Mouse (Mus musculus): ENCODE measurements around the gene Acvr1. TPM values are rescaled to one million over a fixed set of nuclear protein-coding genes. Genes with fewer than 3 reads are reported as not detected.

Acvr1 gene
- polyA plus RNA-seq, 1 experiment from 2014 or later = 4.5 TPM

GRCm38 (mm10) chr2:58586311-58586710 lies 19.4 kb upstream of the Acvr1 start:
- no peak for DNase-seq (ENCODE audit: low spot score)
- Histone ChIP-seq H3K4me3 (no peak overlapping the region), H3K4me1 (peaks cover 14% of the 10 kb centered on the region), H3K36me3 (no peaks in the 10 kb centered on the region), H3K27me3 (ENCODE audit: low read depth, poor library complexity, severe bottlenecking) (no peaks in the 10 kb centered on the region), H3K9me3 (replicated peaks) (no peaks in the 10 kb centered on the region), H3K27ac (no peak overlapping the region)
- 77% methylated on average over 10 of the region's 10 CpGs for WGBS

- no peaks in the 10 kb centered on the region for H3K9me3 ChIP-seq (replicated peaks)
- WGBS = 89% methylated on average over 2 of the region's 2 CpGs
- no peak overlapping the region for H3K27ac ChIP-seq
- no peak for DNase-seq (ENCODE audit: low spot score)
- H3K4me1 ChIP-seq = no peaks in the 10 kb centered on the region
- H3K4me3 ChIP-seq = no peak overlapping the region
- no peaks in the 10 kb centered on the region for H3K27me3 ChIP-seq (ENCODE audit: low read depth, poor library complexity, severe bottlenecking)
- no peaks in the 10 kb centered on the region for H3K36me3 ChIP-seq
These were observed 7.2 kb upstream of the Acvr1 start for GRCm38 (mm10) chr2:58574167-58574566.

- H3K4me1 ChIP-seq = peaks cover 34% of the 10 kb centered on the region
- peak overlapping the region; percentile 50; the same call in 1 of the 2 replicates for H3K27ac ChIP-seq
- no peak overlapping the region for H3K4me3 ChIP-seq
- H3K36me3 ChIP-seq = no peaks in the 10 kb centered on the region
- no peaks in the 10 kb centered on the region for H3K27me3 ChIP-seq (ENCODE audit: low read depth, poor library complexity, severe bottlenecking)
- DNase-seq (ENCODE audit: low spot score) = no peak
- 75% methylated on average over 4 of the region's 4 CpGs for WGBS
- no peaks in the 10 kb centered on the region for H3K9me3 ChIP-seq (replicated peaks)
These were observed 2.1 kb upstream of the Acvr1 start for GRCm38 (mm10) chr2:58568841-58569645.

- H3K9me3 ChIP-seq (replicated peaks) = no peaks in the 10 kb centered on the region
- H3K36me3 ChIP-seq = no peaks in the 10 kb centered on the region
- peak overlapping the region; percentile 97 for H3K27ac ChIP-seq
- peak overlapping the region; percentile 89 for H3K4me3 ChIP-seq
- no peaks in the 10 kb centered on the region for H3K27me3 ChIP-seq (ENCODE audit: low read depth, poor library complexity, severe bottlenecking)
- DNase-seq (ENCODE audit: low spot score) = peak; percentile 29
- peaks cover 39% of the 10 kb centered on the region for H3K4me1 ChIP-seq
- 13% methylated on average over 12 of the region's 12 CpGs for WGBS
These were observed 1.1 kb upstream of the Acvr1 start for GRCm38 (mm10) chr2:58567866-58568719.

- H3K36me3 ChIP-seq = no peaks in the 10 kb centered on the region
- 4% methylated on average over 77 of the region's 78 CpGs for WGBS
- peak; percentile 79 for DNase-seq (ENCODE audit: low spot score)
- no peaks in the 10 kb centered on the region for H3K27me3 ChIP-seq (ENCODE audit: low read depth, poor library complexity, severe bottlenecking)
- H3K4me1 ChIP-seq = peaks cover 44% of the 10 kb centered on the region
- H3K27ac ChIP-seq = peak overlapping the region; percentile 97
- H3K9me3 ChIP-seq (replicated peaks) = no peaks in the 10 kb centered on the region
- H3K4me3 ChIP-seq = peak overlapping the region; percentile 89
These were observed 419 bp downstream of the Acvr1 start for GRCm38 (mm10) chr2:58566410-58567065.

- DNase-seq (ENCODE audit: low spot score) = peak; percentile 50
- Histone ChIP-seq H3K27me3 (ENCODE audit: low read depth, poor library complexity, severe bottlenecking) (no peaks in the 10 kb centered on the region), H3K9me3 (replicated peaks) (no peaks in the 10 kb centered on the region), H3K27ac (peak overlapping the region; percentile 97), H3K4me3 (peak overlapping the region; percentile 89), H3K4me1 (peaks cover 44% of the 10 kb centered on the region), H3K36me3 (no peaks in the 10 kb centered on the region)
- WGBS = 5% methylated on average over 6 of the region's 6 CpGs
These were observed 928 bp downstream of the Acvr1 start for GRCm38 (mm10) chr2:58566049-58566409.

- H3K4me3 ChIP-seq = peak overlapping the region; percentile 89
These were observed 1.7 kb downstream of the Acvr1 start for GRCm38 (mm10) chr2:58565267-58565666.

GRCm38 (mm10) chr2:58562137-58562536 lies 4.8 kb downstream of the Acvr1 start:
- DNase-seq (ENCODE audit: low spot score) = no peak
- Histone ChIP-seq H3K4me1 (peaks cover 30% of the 10 kb centered on the region), H3K27me3 (ENCODE audit: low read depth, poor library complexity, severe bottlenecking) (no peaks in the 10 kb centered on the region), H3K4me3 (no peak overlapping the region), H3K36me3 (no peaks in the 10 kb centered on the region), H3K27ac (no peak overlapping the region), H3K9me3 (replicated peaks) (no peaks in the 10 kb centered on the region)
- 67% methylated on average over 4 of the region's 4 CpGs for WGBS

More at GRCm38 (mm10) chr2:58565267-58565666, 1.7 kb downstream of the Acvr1 start:
- 78% methylated on average over 6 of the region's 6 CpGs for whole genome bisulfite sequencing
- no peaks in the 10 kb centered on the region for H3K27me3 ChIP-seq (ENCODE audit: low read depth, poor library complexity, severe bottlenecking)
- no peak for DNase-seq (ENCODE audit: low spot score)
- H3K4me1 ChIP-seq = peaks cover 44% of the 10 kb centered on the region
- no peaks in the 10 kb centered on the region for H3K9me3 ChIP-seq (replicated peaks)
- H3K27ac ChIP-seq = no peak overlapping the region
- H3K36me3 ChIP-seq = no peaks in the 10 kb centered on the region

- Histone ChIP-seq H3K27ac (no peak overlapping the region), H3K36me3 (no peaks in the 10 kb centered on the region), H3K4me3 (no peak overlapping the region), H3K27me3 (ENCODE audit: low read depth, poor library complexity, severe bottlenecking) (no peaks in the 10 kb centered on the region), H3K4me1 (peaks cover 18% of the 10 kb centered on the region), H3K9me3 (replicated peaks) (no peaks in the 10 kb centered on the region)
- no peak for DNase-seq (ENCODE audit: low spot score)
- WGBS = 74% methylated on average over 9 of the region's 9 CpGs
These were observed 9.7 kb downstream of the Acvr1 start for GRCm38 (mm10) chr2:58557045-58557845.

- H3K27me3 ChIP-seq (ENCODE audit: low read depth, poor library complexity, severe bottlenecking) = no peaks in the 10 kb centered on the region
- WGBS = 36% methylated on average over 3 of the region's 3 CpGs
- no peaks in the 10 kb centered on the region for H3K36me3 ChIP-seq
- H3K4me3 ChIP-seq = no peak overlapping the region
- H3K27ac ChIP-seq = no peak overlapping the region
- H3K9me3 ChIP-seq (replicated peaks) = no peaks in the 10 kb centered on the region
- H3K4me1 ChIP-seq = peaks cover 41% of the 10 kb centered on the region
- DNase-seq (ENCODE audit: low spot score) = peak; percentile 19
These were observed 14.7 kb downstream of the Acvr1 start for GRCm38 (mm10) chr2:58552296-58552695.

GRCm38 (mm10) chr2:58551866-58552265 lies 15.1 kb downstream of the Acvr1 start:
- peaks cover 41% of the 10 kb centered on the region for H3K4me1 ChIP-seq
- 24% methylated on average over 6 of the region's 6 CpGs for WGBS
- H3K27ac ChIP-seq = peak overlapping the region; percentile 36; the same call in 1 of the 2 replicates

GRCm38 (mm10) chr2:58550488-58550887 lies 16.5 kb downstream of the Acvr1 start:
- Histone ChIP-seq H3K36me3 (no peaks in the 10 kb centered on the region), H3K9me3 (replicated peaks) (no peaks in the 10 kb centered on the region), H3K4me1 (peaks cover 41% of the 10 kb centered on the region), H3K4me3 (no peak overlapping the region), H3K27ac (no peak overlapping the region), H3K27me3 (ENCODE audit: low read depth, poor library complexity, severe bottlenecking) (no peaks in the 10 kb centered on the region)
- WGBS = 66% methylated on average over 9 of the region's 9 CpGs
- DNase-seq (ENCODE audit: low spot score) = no peak

More at GRCm38 (mm10) chr2:58551866-58552265, 15.1 kb downstream of the Acvr1 start:
- no peaks in the 10 kb centered on the region for H3K9me3 ChIP-seq (replicated peaks)
- no peak overlapping the region for H3K4me3 ChIP-seq
- no peaks in the 10 kb centered on the region for H3K36me3 ChIP-seq
- no peaks in the 10 kb centered on the region for H3K27me3 ChIP-seq (ENCODE audit: low read depth, poor library complexity, severe bottlenecking)
- DNase-seq (ENCODE audit: low spot score) = peak; percentile 15

Data from limb, embryonic 10.5 days (tissue).